Mouse (Mus musculus) lung, postnatal 10 days (tissue): ENCODE data around the gene Ampd1.

ENCODE experiments used
- DNase-seq: peaks from one replicate; pipeline ENCODE4 v3.0.0; 2021

The Ampd1 gene

GRCm38 (mm10) chr3:103148941-103149340, 75.1 kb downstream of the Ampd1 start:
- no peak for DNase-seq
